10 mouse cellular contexts compared by ENCODE assay signal in the genomic region with DNA sequence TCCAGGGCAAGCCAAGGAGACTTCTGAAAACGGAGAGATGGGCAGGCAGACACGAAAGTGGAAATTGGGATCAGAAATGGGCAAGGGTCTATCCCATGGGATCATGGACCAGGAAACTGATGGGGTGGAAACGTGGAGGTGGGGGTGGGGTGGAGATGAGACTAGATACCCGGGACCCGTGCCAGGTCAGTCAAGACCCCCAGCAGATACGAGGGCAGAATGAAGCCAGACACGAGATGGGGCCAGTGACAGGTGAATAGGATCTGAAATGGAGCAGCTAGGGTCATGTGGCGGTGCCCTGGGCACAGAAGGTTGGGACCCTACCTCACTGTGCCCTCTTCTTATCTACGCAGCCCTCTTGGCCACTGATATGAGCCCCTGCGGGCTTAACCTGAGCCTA. TPM values are rescaled to one million over a fixed set of nuclear protein-coding genes. Genes with fewer than 3 reads are reported as not detected.
DNase-seq lines count a peak whose midpoint lies in the region; ATAC-seq lines count a peak whose summit lies in the region.
"Had no signal": no experiment of that assay in that cellular context is flagged by ENCODE, and none has a peak within 500 bp of the region (broad histone marks: within the 10 kb centered on the region; RNA-seq: fewer than 3 reads in every experiment).

No protein-coding gene starts in this region.

- no peak overlapping the region for H3K27ac ChIP-seq in kidney, embryonic 15.5 days
- no peak overlapping the region for H3K27ac ChIP-seq in kidney, embryonic 14.5 days (ENCODE audit: low read depth, low read length)
- 0 out of 2 replicates have a peak overlapping the region, but pooled peaks have one; percentile 83 for H3K27ac ChIP-seq in embryonic facial prominence, embryonic 15.5 days (replicated peaks)
- H3K27ac ChIP-seq in intestine, embryonic 14.5 days (ENCODE audit: low read depth) = no peak overlapping the region
- H3K27ac ChIP-seq in neural tube, embryonic 11.5 days (ENCODE audit: low read depth, low read length) = no peak overlapping the region
- H3K27ac ChIP-seq: macrophage had no signal

- WGBS in kidney, embryonic 15.5 days = 83% methylated on average over 10 of the region's 10 CpGs
- 80% methylated on average over 10 of the region's 10 CpGs for WGBS in kidney, embryonic 14.5 days
- 82% methylated on average over 10 of the region's 10 CpGs for WGBS in embryonic facial prominence, embryonic 15.5 days
- 77% methylated on average over 10 of the region's 10 CpGs for WGBS in intestine, embryonic 14.5 days
- WGBS in neural tube, embryonic 11.5 days = 84% methylated on average over 10 of the region's 10 CpGs

- peak overlapping the region; percentile 76 for H3K4me2 ChIP-seq in kidney, embryonic 15.5 days
- H3K4me2 ChIP-seq in kidney, embryonic 14.5 days (replicated peaks; ENCODE audit: low read depth, low read length) = no peak overlapping the region
- H3K4me2 ChIP-seq in embryonic facial prominence, embryonic 15.5 days (replicated peaks) = peak overlapping the region; percentile 71; the same call in 1 of the 2 replicates
- 0 out of 2 replicates have a peak overlapping the region, but pooled peaks have one; percentile 57 for H3K4me2 ChIP-seq in intestine, embryonic 14.5 days (ENCODE audit: low read length)
- H3K4me2 ChIP-seq in neural tube, embryonic 11.5 days (ENCODE audit: low read depth) = peak overlapping the region; percentile 73; the same call in 1 of the 2 replicates

- no peaks in the 10 kb centered on the region for H3K9me3 ChIP-seq in kidney, embryonic 15.5 days (replicated peaks)
- H3K9me3 ChIP-seq in kidney, embryonic 14.5 days (ENCODE audit: control insufficient read depth, low read length) = no peaks in the 10 kb centered on the region
- no peaks in the 10 kb centered on the region for H3K9me3 ChIP-seq in embryonic facial prominence, embryonic 15.5 days (replicated peaks)
- no peaks in the 10 kb centered on the region for H3K9me3 ChIP-seq in intestine, embryonic 14.5 days (ENCODE audit: control insufficient read depth, low read length)
- H3K9me3 ChIP-seq in neural tube, embryonic 11.5 days (ENCODE audit: control insufficient read depth, low read length) = no peaks in the 10 kb centered on the region

- H3K9ac ChIP-seq in kidney, embryonic 15.5 days = no peak overlapping the region
- H3K9ac ChIP-seq in kidney, embryonic 14.5 days (ENCODE audit: low read depth, low read length) = no peak overlapping the region; the same call in 1 of the 2 replicates
- H3K9ac ChIP-seq in embryonic facial prominence, embryonic 15.5 days = no peak overlapping the region
- no peak overlapping the region for H3K9ac ChIP-seq in intestine, embryonic 14.5 days (ENCODE audit: low read length)
- H3K9ac ChIP-seq in neural tube, embryonic 11.5 days (ENCODE audit: low read length) = no peak overlapping the region

- 0 out of 2 replicates have a peak, but pooled peaks cover 4% of the 10 kb centered on the region for H3K27me3 ChIP-seq in kidney, embryonic 15.5 days
- H3K27me3 ChIP-seq in kidney, embryonic 14.5 days (ENCODE audit: control insufficient read depth, insufficient read depth, low read length) = no peaks in the 10 kb centered on the region
- no peaks in the 10 kb centered on the region for H3K27me3 ChIP-seq in embryonic facial prominence, embryonic 15.5 days
- H3K27me3 ChIP-seq in intestine, embryonic 14.5 days (replicated peaks; ENCODE audit: control insufficient read depth, insufficient read depth, low read length) = no peaks in the 10 kb centered on the region
- H3K27me3 ChIP-seq in neural tube, embryonic 11.5 days (ENCODE audit: control insufficient read depth, insufficient read depth, low read length) = peaks cover 7% of the 10 kb centered on the region; the same call in 1 of the 2 replicates

- no peak for DNase-seq in intestine, embryonic 14.5 days (ENCODE audit: low spot score)
- DNase-seq in neural tube, embryonic 11.5 days (ENCODE audit: low spot score) = no peak
- no peak for DNase-seq in urinary bladder, postnatal 36 days (ENCODE audit: low spot score in 2 of 2)
- no peak for DNase-seq in urinary bladder, postnatal 25 days (ENCODE audit: low spot score)
- no peak for DNase-seq in kidney, postnatal 36 days
- DNase-seq: gastrocnemius, postnatal 36 days had no signal

- no peak for ATAC-seq in kidney, embryonic 15.5 days (replicated peaks; ENCODE audit: low FRiP score)
- no peak for ATAC-seq in kidney, embryonic 14.5 days (ENCODE audit: low FRiP score, low TSS enrichment)
- no peak for ATAC-seq in embryonic facial prominence, embryonic 15.5 days (ENCODE audit: insufficient number of reproducible peaks, low FRiP score, low TSS enrichment, low read depth)
- no peak for ATAC-seq in intestine, embryonic 14.5 days (replicated peaks; ENCODE audit: low FRiP score, low TSS enrichment, low read depth)
- ATAC-seq in neural tube, embryonic 11.5 days (ENCODE audit: insufficient read depth, low FRiP score, low TSS enrichment) = 0 out of 2 replicates have a peak, but pooled peaks have one; percentile 0

- peaks cover 70% of the 10 kb centered on the region for H3K4me1 ChIP-seq in kidney, embryonic 15.5 days
- peaks cover 45% of the 10 kb centered on the region for H3K4me1 ChIP-seq in kidney, embryonic 14.5 days (ENCODE audit: control insufficient read depth, insufficient read depth, low read length)
- H3K4me1 ChIP-seq in embryonic facial prominence, embryonic 15.5 days = peaks cover 64% of the 10 kb centered on the region
- peaks cover 52% of the 10 kb centered on the region for H3K4me1 ChIP-seq in intestine, embryonic 14.5 days (replicated peaks; ENCODE audit: control insufficient read depth, insufficient read depth, low read length)
- peaks cover 10% of the 10 kb centered on the region for H3K4me1 ChIP-seq in neural tube, embryonic 11.5 days (ENCODE audit: control insufficient read depth, insufficient read depth, low read length)

- H3K4me3 ChIP-seq in kidney, embryonic 15.5 days (replicated peaks) = 0 out of 2 replicates have a peak overlapping the region, but pooled peaks have one; percentile 44
- no peak overlapping the region for H3K4me3 ChIP-seq in kidney, embryonic 14.5 days (ENCODE audit: low read length)
- no peak overlapping the region for H3K4me3 ChIP-seq in embryonic facial prominence, embryonic 15.5 days (replicated peaks)
- H3K4me3 ChIP-seq in intestine, embryonic 14.5 days (ENCODE audit: low read depth, low read length) = no peak overlapping the region
- H3K4me3 ChIP-seq in neural tube, embryonic 11.5 days (ENCODE audit: low read depth, low read length) = no peak overlapping the region

- peaks cover 53% of the 10 kb centered on the region for H3K36me3 ChIP-seq in kidney, embryonic 15.5 days
- H3K36me3 ChIP-seq in kidney, embryonic 14.5 days (ENCODE audit: control insufficient read depth, insufficient read depth, low read length) = peaks cover 37% of the 10 kb centered on the region
- H3K36me3 ChIP-seq in embryonic facial prominence, embryonic 15.5 days = peaks cover 32% of the 10 kb centered on the region
- peaks cover 47% of the 10 kb centered on the region for H3K36me3 ChIP-seq in intestine, embryonic 14.5 days (ENCODE audit: control insufficient read depth, insufficient read depth, low read length)
- H3K36me3 ChIP-seq in neural tube, embryonic 11.5 days (ENCODE audit: control insufficient read depth, insufficient read depth, low read length) = peaks cover 4% of the 10 kb centered on the region; the same call in 1 of the 2 replicates

RNA-seq across cellular contexts. Expression of a gene that starts 1.0 kb away (rescaled TPM):
- 2.4 and 2.9 TPM in 2 replicates for polyA plus RNA-seq in kidney, embryonic 15.5 days (2015; fragmentation: Nextera tagmentation; extraction: Ambion mirVana)
- polyA plus RNA-seq in kidney, embryonic 14.5 days (2014; fragmentation: Nextera tagmentation; extraction: Ambion mirVana) = 0.97 and 1.3 TPM in 2 replicates
- polyA plus RNA-seq in embryonic facial prominence, embryonic 15.5 days (2015; fragmentation: Nextera tagmentation; extraction: Ambion mirVana) = 1.2 and 1.4 TPM in 2 replicates
- 1.3 and 2.0 TPM in 2 replicates for polyA plus RNA-seq in intestine, embryonic 14.5 days (2014; fragmentation: Nextera tagmentation; extraction: Ambion mirVana)
- polyA plus RNA-seq in neural tube, embryonic 11.5 days (2014; fragmentation: Nextera tagmentation; extraction: Ambion mirVana) = 0.34 and 1.1 TPM in 2 replicates

RNA-seq across cellular contexts. Expression of a gene that starts 15.0 kb away (rescaled TPM):
- polyA plus RNA-seq in kidney, embryonic 15.5 days (2015; fragmentation: Nextera tagmentation; extraction: Ambion mirVana) = 220 and 221 TPM in 2 replicates
- 168 and 210 TPM in 2 replicates for polyA plus RNA-seq in kidney, embryonic 14.5 days (2014; fragmentation: Nextera tagmentation; extraction: Ambion mirVana)
- polyA plus RNA-seq in embryonic facial prominence, embryonic 15.5 days (2015; fragmentation: Nextera tagmentation; extraction: Ambion mirVana) = 180 and 192 TPM in 2 replicates
- 158 and 160 TPM in 2 replicates for polyA plus RNA-seq in intestine, embryonic 14.5 days (2014; fragmentation: Nextera tagmentation; extraction: Ambion mirVana)
- polyA plus RNA-seq in neural tube, embryonic 11.5 days (2014; fragmentation: Nextera tagmentation; extraction: Ambion mirVana) = 174 and 181 TPM in 2 replicates

RNA-seq across cellular contexts. Expression of a gene that starts 31.5 kb away (rescaled TPM):
- polyA plus RNA-seq in kidney, embryonic 15.5 days (2015; fragmentation: Nextera tagmentation; extraction: Ambion mirVana) = 29.3 and 34.6 TPM in 2 replicates
- polyA plus RNA-seq in kidney, embryonic 14.5 days (2014; fragmentation: Nextera tagmentation; extraction: Ambion mirVana) = 23.8 and 36.1 TPM in 2 replicates
- 23.7 and 25.8 TPM in 2 replicates for polyA plus RNA-seq in embryonic facial prominence, embryonic 15.5 days (2015; fragmentation: Nextera tagmentation; extraction: Ambion mirVana)
- 28.5 and 31.5 TPM in 2 replicates for polyA plus RNA-seq in intestine, embryonic 14.5 days (2014; fragmentation: Nextera tagmentation; extraction: Ambion mirVana)
- polyA plus RNA-seq in neural tube, embryonic 11.5 days (2014; fragmentation: Nextera tagmentation; extraction: Ambion mirVana) = 29.3 and 29.5 TPM in 2 replicates

RNA-seq across cellular contexts. Expression of a gene that starts 47.5 kb away (rescaled TPM):
- polyA plus RNA-seq in kidney, embryonic 15.5 days (2015; fragmentation: Nextera tagmentation; extraction: Ambion mirVana) = 189 and 192 TPM in 2 replicates
- polyA plus RNA-seq in kidney, embryonic 14.5 days (2014; fragmentation: Nextera tagmentation; extraction: Ambion mirVana) = 193 and 194 TPM in 2 replicates
- 132 and 134 TPM in 2 replicates for polyA plus RNA-seq in embryonic facial prominence, embryonic 15.5 days (2015; fragmentation: Nextera tagmentation; extraction: Ambion mirVana)
- 220 and 222 TPM in 2 replicates for polyA plus RNA-seq in intestine, embryonic 14.5 days (2014; fragmentation: Nextera tagmentation; extraction: Ambion mirVana)
- 214 and 223 TPM in 2 replicates for polyA plus RNA-seq in neural tube, embryonic 11.5 days (2014; fragmentation: Nextera tagmentation; extraction: Ambion mirVana)

RNA-seq across cellular contexts. Expression of a gene that starts 59.5 kb away (rescaled TPM):
- polyA plus RNA-seq in kidney, embryonic 15.5 days (2015; fragmentation: Nextera tagmentation; extraction: Ambion mirVana) = 59.1 and 60.4 TPM in 2 replicates
- polyA plus RNA-seq in kidney, embryonic 14.5 days (2014; fragmentation: Nextera tagmentation; extraction: Ambion mirVana) = 42.5 and 48.9 TPM in 2 replicates
- 75.2 and 76.6 TPM in 2 replicates for polyA plus RNA-seq in embryonic facial prominence, embryonic 15.5 days (2015; fragmentation: Nextera tagmentation; extraction: Ambion mirVana)
- 46.5 and 48.7 TPM in 2 replicates for polyA plus RNA-seq in intestine, embryonic 14.5 days (2014; fragmentation: Nextera tagmentation; extraction: Ambion mirVana)
- polyA plus RNA-seq in neural tube, embryonic 11.5 days (2014; fragmentation: Nextera tagmentation; extraction: Ambion mirVana) = 64.9 and 68.9 TPM in 2 replicates
